Mouse (Mus musculus) lung, adult 2 months (tissue): ENCODE results near the gene Meox1.

Source experiments
- CTCF ChIP-seq: fragments of 200-500 bp; IDR thresholded peaks from 2 replicates; pipeline ENCODE4 v1.5.1; 2011; ENCODE audit warnings: mild to moderate bottlenecking, low read length, control low read depth; ENCODE audit not compliant: insufficient read depth
- POLR2A ChIP-seq: fragments of 200-500 bp; IDR thresholded peaks from 2 replicates; pipeline ENCODE4 v1.6.1; 2011; ENCODE audit warnings: low read depth, mild to moderate bottlenecking, control low read depth, low read length, borderline replicate concordance; ENCODE audit errors: extremely low read depth

GRCm38 (mm10) chr11:101928030-101928762, 34.0 kb upstream of the Meox1 start:
- TF ChIP-seq POLR2A (no peak), CTCF (peak; percentile 48)
